Mouse (Mus musculus): Measurements from ENCODE around the gene Usp11.

GRCm38 (mm10) chrX:20704295-20705082 is 783 bp downstream of the Usp11 start:
- no peak for TF ChIP-seq TAL1 (IDR thresholded peaks at IDR 0.05; ENCODE audit: low read length)
- TF ChIP-seq GATA1 (IDR thresholded peaks at IDR 0.05; ENCODE audit: low read length) = no peak
